Mouse (Mus musculus) liver, postnatal 0 days (tissue): ENCODE results near the gene Ldb3. TPM values are rescaled to one million over a fixed set of nuclear protein-coding genes. Genes with fewer than 3 reads are reported as not detected.

Experiments used
- ATAC-seq: fragments of 200-750 bp; cut with Nextera tagmentation; 2 replicates; pipeline ENCODE4 v1.8.0; 2017; ENCODE audit warnings: mild to moderate bottlenecking, moderate library complexity
- DNase-seq: peaks from one replicate; pipeline ENCODE4 v3.0.0-alpha.2; 2016
- H3K27ac ChIP-seq: fragments of 300-500 bp; sonication (generic); 2 replicates; pipeline ENCODE4 v1.5.1; 2014; ENCODE audit warnings: antibody characterized with exemption, moderate library complexity, mild to moderate bottlenecking, low read depth
- H3K27me3 ChIP-seq: fragments of 300-500 bp; sonication (generic); 2 replicates; pipeline ENCODE4 v1.6.1; 2014; ENCODE audit warnings: low read length, control low read depth, mixed read lengths; ENCODE audit not compliant: insufficient read depth
- H3K36me3 ChIP-seq: fragments of 300-500 bp; sonication (generic); replicated peaks from 2 replicates; pipeline ENCODE4 v1.6.1; 2014; ENCODE audit warnings: mild to moderate bottlenecking, control low read depth, low read length, moderate library complexity, mixed read lengths; ENCODE audit not compliant: insufficient read depth
- H3K4me1 ChIP-seq: fragments of 300-500 bp; sonication (generic); 2 replicates; pipeline ENCODE4 v1.6.1; 2014; ENCODE audit warnings: antibody characterized with exemption, mild to moderate bottlenecking, control low read depth; ENCODE audit not compliant: insufficient read depth
- H3K4me2 ChIP-seq: fragments of 300-500 bp; sonication (generic); 2 replicates; pipeline ENCODE4 v1.6.1; 2014; ENCODE audit warnings: low read depth, mild to moderate bottlenecking, low read length, moderate library complexity, mixed read lengths
- H3K4me3 ChIP-seq: fragments of 300-500 bp; sonication (generic); 2 replicates; pipeline ENCODE4 v1.5.1; 2014; ENCODE audit warnings: low read depth, low read length
- H3K9ac ChIP-seq: fragments of 300-500 bp; sonication (generic); replicated peaks from 2 replicates; pipeline ENCODE4 v1.6.1; 2014; ENCODE audit warnings: mild to moderate bottlenecking, moderate library complexity
- H3K9me3 ChIP-seq: fragments of 300-500 bp; sonication (generic); 2 replicates; pipeline ENCODE4 v1.6.1; 2016; ENCODE audit warnings: mild to moderate bottlenecking, control low read depth, low read length, mixed read lengths
- CTCF ChIP-seq: sonication (generic); IDR thresholded peaks from 2 replicates; pipeline ENCODE4 v1.5.1; 2016; ENCODE audit warnings: antibody characterized with exemption, low read depth
- EP300 ChIP-seq: IDR thresholded peaks from 2 replicates; pipeline ENCODE4 v1.6.1; 2016; ENCODE audit warnings: antibody characterized with exemption, low read depth, mild to moderate bottlenecking
- WGBS: fragments of 180-500 bp; shearing (Covaris S2); extraction: QIAGEN DNeasy Blood & Tissue Kit; methylation state at CpG from one replicate; pipeline ENCODE4 v1.1.7; 2014; ENCODE audit not compliant: insufficient replicate concordance; 5-methylcytosine and 5-hydroxymethylcytosine counted together
- polyA plus RNA-seq: library from polyadenylated mRNA; unstranded; fragments of >200 nt; fragmentation: Nextera tagmentation; extraction: Ambion mirVana; gene quantifications from 2 replicates; pipeline ENCODE4 v1.2.1, GENCODE M21; 2015

Ldb3 gene
- 0.26 and 3.2 TPM in 2 replicates for polyA plus RNA-seq

DNA sequence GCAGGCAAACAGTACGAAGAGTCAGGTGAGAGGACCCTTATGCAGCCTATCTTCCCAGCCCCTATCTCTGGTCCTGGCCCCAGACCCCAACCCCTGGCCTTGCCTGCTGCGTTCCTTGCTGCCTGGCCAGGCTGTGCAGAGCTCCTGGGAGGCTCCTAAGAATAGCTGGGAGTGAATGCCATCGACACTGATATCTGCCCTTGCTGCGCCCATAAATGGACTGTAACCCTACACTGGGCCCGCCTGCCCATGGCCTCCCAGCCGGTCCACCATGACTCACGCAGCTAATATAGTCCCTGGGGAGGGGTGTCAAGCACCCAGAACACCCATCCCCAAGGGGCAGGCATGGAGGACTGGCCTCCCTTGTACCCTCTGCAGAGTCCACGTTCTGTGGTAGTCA is at the start of gene Ldb3:
TSS of gene Ldb3 (minus strand) at position 185 of the 400 bp plus-strand sequence.
- DNase-seq (no peak), ATAC-seq (no peak)
- H3K4me3 ChIP-seq, result no peak within 1 kb of the TSS
- H3K9ac ChIP-seq, result no peak within 1 kb of the TSS
- H3K4me1 ChIP-seq, result peaks cover 3% of the 10 kb centered on the region; the same call in 1 of the 2 replicates
- no peak within 1 kb of the TSS for H3K27ac ChIP-seq
- no peaks in the 10 kb centered on the region for H3K9me3 ChIP-seq
- no peaks in the 10 kb centered on the region for H3K27me3 ChIP-seq
- H3K36me3 ChIP-seq, result no peaks in the 10 kb centered on the region
- H3K4me2 ChIP-seq, result no peak within 1 kb of the TSS
- no peak for TF ChIP-seq CTCF
- TF ChIP-seq EP300, result no peak
- WGBS, result 65% methylated on average over 8 of the region's 8 CpGs

- no peak for DNase-seq
- Histone ChIP-seq H3K4me2 (no peak overlapping the region), H3K36me3 (no peaks in the 10 kb centered on the region), H3K4me1 (peaks cover 9% of the 10 kb centered on the region; the same call in 1 of the 2 replicates), H3K9ac (no peak overlapping the region), H3K27ac (no peak overlapping the region), H3K4me3 (no peak overlapping the region), H3K9me3 (no peaks in the 10 kb centered on the region), H3K27me3 (no peaks in the 10 kb centered on the region)
- 73% methylated on average over 6 of the region's 6 CpGs for WGBS
- ATAC-seq, result peak; percentile 20; the same call in 1 of the 2 replicates
- TF ChIP-seq CTCF (no peak), EP300 (no peak)
Measured at GRCm38 (mm10) chr14:34635721-34636120, 47.2 kb upstream of the Ldb3 start.

GRCm38 (mm10) chr14:34635192-34635591 is 46.7 kb upstream of the Ldb3 start:
- DNase-seq, result no peak
- no peak overlapping the region for H3K4me2 ChIP-seq
- H3K27me3 ChIP-seq, result no peaks in the 10 kb centered on the region
- H3K4me1 ChIP-seq, result peaks cover 9% of the 10 kb centered on the region; the same call in 1 of the 2 replicates
- H3K27ac ChIP-seq, result no peak overlapping the region
- TF ChIP-seq EP300 (no peak), CTCF (no peak)
- H3K9me3 ChIP-seq, result no peaks in the 10 kb centered on the region
- ATAC-seq, result peak; percentile 93
- WGBS, result 36% methylated on average over 7 of the region's 7 CpGs
- no peak overlapping the region for H3K9ac ChIP-seq
- H3K36me3 ChIP-seq, result no peaks in the 10 kb centered on the region
- no peak overlapping the region for H3K4me3 ChIP-seq

GRCm38 (mm10) chr14:34632722-34633448 is 44.4 kb upstream of the Ldb3 start:
- H3K27ac ChIP-seq, result no peak overlapping the region
- DNase-seq (peak; percentile 33), ATAC-seq (peak; percentile 30)
- H3K36me3 ChIP-seq, result no peaks in the 10 kb centered on the region
- H3K4me2 ChIP-seq, result peak overlapping the region; percentile 55
- peaks cover 9% of the 10 kb centered on the region; the same call in 1 of the 2 replicates for H3K4me1 ChIP-seq
- no peak overlapping the region for H3K4me3 ChIP-seq
- WGBS, result 40% methylated on average over 10 of the region's 10 CpGs
- H3K9ac ChIP-seq, result no peak overlapping the region
- H3K9me3 ChIP-seq, result no peaks in the 10 kb centered on the region
- TF ChIP-seq EP300, result peak; percentile 55; the same call in 1 of the 2 replicates
- no peak for TF ChIP-seq CTCF
- no peaks in the 10 kb centered on the region for H3K27me3 ChIP-seq

DNA sequence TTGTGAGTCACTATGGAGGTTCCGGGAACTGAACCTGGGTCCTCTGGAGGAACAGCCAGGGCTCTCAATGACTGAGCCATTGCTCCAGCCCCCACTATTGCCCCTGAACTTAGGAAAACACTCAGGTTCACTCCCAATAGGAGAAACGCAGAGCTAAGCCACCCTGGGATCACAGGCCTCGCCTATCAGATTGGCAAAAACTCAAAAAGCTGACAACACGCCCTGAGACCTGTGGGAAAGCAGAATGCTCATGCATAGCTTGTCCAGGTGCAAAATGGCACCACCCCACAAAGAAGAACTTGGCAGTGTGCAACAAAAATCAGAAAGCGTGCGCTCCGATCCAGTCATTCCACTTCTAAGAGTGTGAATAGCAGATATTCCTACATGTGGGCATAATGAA is 38.3 kb upstream of the Ldb3 start:
- ATAC-seq (no peak), DNase-seq (no peak)
- TF ChIP-seq CTCF (no peak), EP300 (no peak)
- Histone ChIP-seq H3K4me1 (peaks cover 17% of the 10 kb centered on the region), H3K9ac (no peak overlapping the region), H3K4me2 (no peak overlapping the region; the same call in 1 of the 2 replicates), H3K27me3 (no peaks in the 10 kb centered on the region), H3K36me3 (no peaks in the 10 kb centered on the region), H3K4me3 (no peak overlapping the region), H3K9me3 (no peaks in the 10 kb centered on the region), H3K27ac (no peak overlapping the region)
- WGBS, result 67% methylated on average over 7 of the region's 7 CpGs

GRCm38 (mm10) chr14:34623531-34624210 is 35.2 kb upstream of the Ldb3 start:
- no peaks in the 10 kb centered on the region for H3K27me3 ChIP-seq
- 0 out of 2 replicates have a peak overlapping the region, but pooled peaks have one; percentile 13 for H3K4me3 ChIP-seq
- DNase-seq (peak; percentile 80), ATAC-seq (peak; percentile 82)
- H3K4me1 ChIP-seq, result peaks cover 17% of the 10 kb centered on the region
- H3K9me3 ChIP-seq, result no peaks in the 10 kb centered on the region
- peak overlapping the region; percentile 67 for H3K27ac ChIP-seq
- H3K36me3 ChIP-seq, result no peaks in the 10 kb centered on the region
- H3K9ac ChIP-seq, result no peak overlapping the region
- WGBS, result 37% methylated on average over 16 of the region's 16 CpGs
- H3K4me2 ChIP-seq, result peak overlapping the region; percentile 64
- TF ChIP-seq EP300 (peak; percentile 99), CTCF (no peak)
